Mouse (Mus musculus): Measurements from ENCODE around the gene Cd2bp2.

The Cd2bp2 gene

GRCm38 (mm10) chr7:127195544-127196295 is at the start of gene Cd2bp2:
Cd2bp2 (minus strand) TSS chr7:127196050.
- in situ Hi-C loops (cut with MboI, MseI), result loop anchor here (5.0 to 25.0 kb wide), 3 partner anchors 58 to 1192 kb away; partner anchors contain the start of gene Spn

GRCm38 (mm10) chr7:127244658-127245510 is 49.0 kb upstream of the Cd2bp2 start:
- in situ Hi-C loops (cut with MboI, MseI), result no loop called here

- in situ Hi-C loops (cut with MboI, MseI), result no loop called here
Measured at GRCm38 (mm10) chr7:127243870-127244657, 48.2 kb upstream of the Cd2bp2 start, which contains the start of gene Zfp771. Zfp771 (plus strand) TSS chr7:127244274.

GRCm38 (mm10) chr7:127243361-127243867 is 47.6 kb upstream of the Cd2bp2 start:
- in situ Hi-C loops (cut with MboI, MseI), result no loop called here

GRCm38 (mm10) chr7:127234777-127235176 is 38.9 kb upstream of the Cd2bp2 start:
- in situ Hi-C loops (cut with MboI, MseI), result no loop called here

GRCm38 (mm10) chr7:127233765-127234164 is 37.9 kb upstream of the Cd2bp2 start:
- in situ Hi-C loops (cut with MboI, MseI), result no loop called here

- in situ Hi-C loops (cut with MboI, MseI), result no loop called here
Measured at GRCm38 (mm10) chr7:127233368-127233749, 37.5 kb upstream of the Cd2bp2 start.

GRCm38 (mm10) chr7:127232622-127233367 is 36.9 kb upstream of the Cd2bp2 start, which contains the start of the genes Zfp553 and Sept1:
Zfp553 (plus strand) TSS chr7:127233061.
Sept1 (minus strand) TSS chr7:127233130.
- in situ Hi-C loops (cut with MboI, MseI), result no loop called here

GRCm38 (mm10) chr7:127231826-127232621 is 36.2 kb upstream of the Cd2bp2 start:
- in situ Hi-C loops (cut with MboI, MseI), result no loop called here

- in situ Hi-C loops (cut with MboI, MseI), result no loop called here
Measured at GRCm38 (mm10) chr7:127231376-127231775, 35.5 kb upstream of the Cd2bp2 start.

GRCm38 (mm10) chr7:127228615-127229303 is 32.9 kb upstream of the Cd2bp2 start:
- in situ Hi-C loops (cut with MboI, MseI), result no loop called here

GRCm38 (mm10) chr7:127225147-127225995 is 29.5 kb upstream of the Cd2bp2 start:
- in situ Hi-C loops (cut with MboI, MseI), result no loop called here

GRCm38 (mm10) chr7:127224616-127225015 is 28.8 kb upstream of the Cd2bp2 start:
- in situ Hi-C loops (cut with MboI, MseI), result loop anchor here (25.0 kb wide), 1 partner anchor 1013 kb away; the partner anchor contains the start of genes 9130023H24Rik, Armc5 and Tgfb1i1

- in situ Hi-C loops (cut with MboI, MseI), result loop anchor here (25.0 kb wide), 1 partner anchor 1014 kb away; the partner anchor contains the start of genes 9130023H24Rik, Armc5 and Tgfb1i1
Measured at GRCm38 (mm10) chr7:127223515-127224478, 27.9 kb upstream of the Cd2bp2 start.

- in situ Hi-C loops (cut with MboI, MseI), result loop anchor here (25.0 kb wide), 1 partner anchor 1014 kb away; the partner anchor contains the start of genes 9130023H24Rik, Armc5 and Tgfb1i1
Measured at GRCm38 (mm10) chr7:127223106-127223505, 27.3 kb upstream of the Cd2bp2 start.

- in situ Hi-C loops (cut with MboI, MseI), result loop anchor here (25.0 kb wide), 1 partner anchor 1017 kb away; the partner anchor contains the start of genes 9130023H24Rik, Armc5 and Tgfb1i1
Measured at GRCm38 (mm10) chr7:127220440-127220839, 24.6 kb upstream of the Cd2bp2 start.
